Mouse (Mus musculus) heart, embryonic 14.5 days (tissue): ENCODE measurements at regions not wholly inside any gene's neighbourhood (a gene's known extent, or its start where the extent isn't known, plus 50 kb on each side); places are given as distances from the start of the nearest gene placed in this dataset.
A peak's percentile ranks its signal among the peaks of the same experiment; 100 is the strongest.

ENCODE experiments used
- ATAC-seq: fragments of 200-750 bp; cut with Nextera tagmentation; 2 replicates; pipeline ENCODE4 v1.8.0; 2017; ENCODE audit warnings: low read depth, moderate TSS enrichment; ENCODE audit not compliant: insufficient number of reproducible peaks, insufficient read depth, low FRiP score
- H3K27ac ChIP-seq, 2 experiments: fragments of 200-500 bp in 1 of 2; fragments of 300-500 bp in 1 of 2; sonication (generic) in 1 of 2; replicated peaks in 1 of 2; 2 replicates each; pipeline ENCODE4 v1.5.1; 2012 to 2014; ENCODE audit warnings: low read depth in 2 of 2, low read length in 2 of 2, control low read depth in 1 of 2, mild to moderate bottlenecking in 1 of 2, mixed read lengths in 1 of 2; ENCODE audit not compliant: control insufficient read depth in 1 of 2, insufficient read depth in 1 of 2
- H3K27me3 ChIP-seq: fragments of 300-500 bp; sonication (generic); 2 replicates; pipeline ENCODE4 v1.6.1; 2014; ENCODE audit warnings: mild to moderate bottlenecking, low read length, control low read depth; ENCODE audit not compliant: control insufficient read depth, insufficient read depth
- H3K36me3 ChIP-seq: fragments of 300-500 bp; sonication (generic); 2 replicates; pipeline ENCODE4 v1.6.1; 2014; ENCODE audit warnings: mild to moderate bottlenecking, control low read depth, low read length, mixed read lengths; ENCODE audit not compliant: control insufficient read depth, insufficient read depth
- H3K4me1 ChIP-seq, 2 experiments: fragments of 200-500 bp in 1 of 2; fragments of 300-500 bp in 1 of 2; sonication (generic) in 1 of 2; 2 replicates each; pipeline ENCODE4 v1.6.1; 2012 to 2014; ENCODE audit warnings: low read length in 2 of 2, control low read depth in 1 of 2, mixed read lengths in 1 of 2; ENCODE audit not compliant: control insufficient read depth in 2 of 2, insufficient read depth in 2 of 2
- H3K4me2 ChIP-seq: fragments of 300-500 bp; sonication (generic); 2 replicates; pipeline ENCODE4 v1.6.1; 2014; ENCODE audit warnings: mild to moderate bottlenecking, low read length
- H3K4me3 ChIP-seq, 2 experiments: fragments of 200-500 bp in 1 of 2; fragments of 300-500 bp in 1 of 2; sonication (generic) in 1 of 2; 2 replicates each; pipeline ENCODE4 v1.5.1; 2012 to 2014; ENCODE audit warnings: low read length in 2 of 2, mild to moderate bottlenecking in 2 of 2, control low read depth in 1 of 2, low read depth in 1 of 2, moderate library complexity in 1 of 2; ENCODE audit not compliant: control insufficient read depth in 1 of 2, insufficient read depth in 1 of 2
- H3K9ac ChIP-seq: fragments of 300-500 bp; sonication (generic); 2 replicates; pipeline ENCODE4 v1.6.1; 2014; ENCODE audit warnings: mild to moderate bottlenecking, low read length
- H3K9me3 ChIP-seq: fragments of 300-500 bp; sonication (generic); 2 replicates; pipeline ENCODE4 v1.6.1; 2016; ENCODE audit warnings: low read length, control low read depth; ENCODE audit not compliant: control insufficient read depth
- WGBS: fragments of 180-500 bp; shearing (Covaris S2); extraction: QIAGEN DNeasy Blood & Tissue Kit; methylation state at CpG from one replicate; pipeline ENCODE4 v1.1.7; 2014; 5-methylcytosine and 5-hydroxymethylcytosine counted together

DNA sequence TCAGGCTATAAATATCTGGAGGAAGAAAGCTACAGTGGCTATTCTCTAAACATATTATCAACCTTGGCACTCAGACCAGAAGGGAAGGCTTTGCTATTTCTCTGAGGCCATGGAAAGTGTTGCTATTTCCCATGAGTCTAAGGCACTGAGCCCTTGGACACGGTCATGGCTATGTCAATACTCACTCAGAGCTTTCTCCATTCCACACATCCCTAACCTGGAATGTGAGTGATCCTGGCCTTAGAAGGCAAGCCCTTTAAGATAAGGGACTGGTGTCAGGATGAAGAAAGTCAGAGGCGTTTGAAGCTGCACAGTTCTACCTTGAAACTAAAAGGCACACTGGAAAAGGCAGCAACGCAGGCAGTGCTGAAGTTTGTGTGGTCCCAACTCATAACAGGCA, 478.3 kb downstream of the Rps29 start:
- Histone ChIP-seq H3K4me2 (no peak overlapping the region), H3K36me3 (no peaks in the 10 kb centered on the region), H3K9ac (no peak overlapping the region), H3K9me3 (no peaks in the 10 kb centered on the region), H3K4me1 (0 out of 4 replicates have a peak, but pooled peaks cover 0 to 3% of the 10 kb centered on the region in 2 experiments), H3K27me3 (no peaks in the 10 kb centered on the region), H3K4me3 (no peak overlapping the region), H3K27ac (peak overlapping the region; percentile 26 to 28; a peak in 1 of 4 replicates)
- WGBS = 17% methylated on average over 3 of the region's 3 CpGs
- no peak; the same call in 1 of the 2 replicates for ATAC-seq

DNA sequence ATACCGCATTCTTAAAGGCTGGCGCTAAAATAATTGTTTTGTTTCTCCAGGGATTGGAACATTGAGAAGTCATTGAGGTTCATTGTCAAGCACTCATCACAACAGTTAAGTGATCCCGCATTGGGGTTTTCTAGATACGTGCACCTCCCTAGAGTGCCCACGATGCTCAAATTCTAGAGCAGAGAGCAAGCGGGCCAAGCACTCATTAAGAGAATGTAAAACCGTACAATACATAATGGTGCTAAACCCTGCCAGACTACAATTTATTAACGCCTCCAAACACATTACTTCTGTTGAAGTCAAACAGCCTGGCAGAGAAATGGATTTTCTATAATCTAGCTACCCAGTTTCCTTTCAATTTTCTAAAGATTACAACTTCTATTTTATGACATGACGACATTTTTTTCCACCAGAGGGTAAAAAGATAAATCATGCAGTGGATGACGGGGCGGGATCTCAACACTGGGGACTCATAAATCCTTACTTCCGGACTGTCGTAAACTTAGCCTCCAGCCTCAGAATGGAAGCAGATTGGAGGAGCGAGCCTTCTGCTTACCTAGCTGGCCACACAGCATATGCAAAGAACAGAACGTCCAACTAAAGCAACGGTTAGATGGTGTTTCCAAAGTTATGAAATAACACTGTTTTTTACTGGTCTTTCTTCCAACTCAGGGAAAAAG, 482.8 kb downstream of the Rps29 start:
- Histone ChIP-seq H3K27ac (no peak overlapping the region), H3K9me3 (no peaks in the 10 kb centered on the region), H3K27me3 (no peaks in the 10 kb centered on the region), H3K4me3 (no peak overlapping the region), H3K9ac (no peak overlapping the region), H3K4me1 (0 out of 4 replicates have a peak, but pooled peaks cover 0 to 3% of the 10 kb centered on the region in 2 experiments), H3K36me3 (no peaks in the 10 kb centered on the region), H3K4me2 (no peak overlapping the region)
- no peak for ATAC-seq
- 85% methylated on average over 16 of the region's 16 CpGs for WGBS

DNA sequence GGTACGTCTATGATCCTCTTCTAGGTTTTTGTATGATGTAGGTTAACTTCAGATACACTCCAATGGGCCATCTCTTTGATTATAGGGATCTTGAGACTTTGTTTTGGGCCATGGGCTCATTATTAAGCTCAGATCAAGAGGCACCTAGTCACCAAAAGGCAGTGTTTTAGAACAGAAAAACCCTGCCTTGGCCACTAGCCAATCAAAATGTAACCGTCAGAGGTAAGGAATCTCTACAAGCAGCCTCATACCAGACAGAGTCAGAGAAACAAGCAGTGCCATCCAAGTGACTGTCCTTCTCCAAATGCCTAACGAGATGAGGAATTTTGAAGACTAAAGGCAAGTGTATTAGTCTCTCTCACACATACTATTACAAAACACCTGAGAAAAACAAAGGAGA, 487.0 kb downstream of the Rps29 start:
- WGBS = 65% methylated on average over 3 of the region's 3 CpGs

DNA sequence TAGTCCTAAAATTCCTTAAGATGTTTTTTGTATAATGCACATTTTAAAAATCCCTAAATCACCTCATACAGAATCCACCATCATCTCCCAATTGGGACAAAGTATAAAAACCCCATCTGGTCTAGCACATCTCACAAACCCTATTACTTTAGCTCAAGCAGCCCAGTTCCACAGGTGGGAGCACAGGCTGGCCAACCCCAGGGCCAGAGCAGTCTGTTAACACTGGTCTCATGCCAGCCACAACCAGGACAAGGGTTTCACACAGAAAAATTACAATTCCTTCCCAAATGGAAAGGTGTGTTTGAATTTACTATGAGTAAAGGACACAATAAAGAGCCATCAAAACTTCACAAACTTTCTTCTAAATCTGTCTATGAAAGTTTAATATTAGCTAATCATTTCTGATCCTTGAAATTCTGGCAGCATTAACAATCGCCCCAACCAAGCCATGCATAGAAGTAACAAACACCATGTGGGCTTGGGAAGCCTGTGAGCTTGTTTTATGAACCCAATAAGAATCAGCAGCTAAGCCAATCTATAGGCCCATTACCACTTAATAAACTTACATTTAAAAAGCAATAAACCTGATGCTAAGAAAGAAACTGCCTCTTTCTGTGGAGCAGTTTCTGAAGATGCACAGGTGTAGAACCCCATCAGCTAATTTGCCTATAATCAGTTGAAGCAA, 512.9 kb downstream of the Rps29 start:
- Histone ChIP-seq H3K9me3 (no peaks in the 10 kb centered on the region), H3K36me3 (no peaks in the 10 kb centered on the region), H3K4me3 (no peak overlapping the region), H3K9ac (no peak overlapping the region), H3K4me2 (no peak overlapping the region), H3K27me3 (no peaks in the 10 kb centered on the region), H3K4me1 (no peaks in the 10 kb centered on the region), H3K27ac (no peak overlapping the region)
- WGBS = 79% methylated on average over 1 of the region's 1 CpGs
- no peak for ATAC-seq

More for the DNA sequence above, 487.0 kb downstream of the Rps29 start:
- no peak overlapping the region for H3K9ac ChIP-seq
- H3K27ac ChIP-seq = no peak overlapping the region
- H3K9me3 ChIP-seq = no peaks in the 10 kb centered on the region
- no peaks in the 10 kb centered on the region for H3K36me3 ChIP-seq
- no peak overlapping the region for H3K4me2 ChIP-seq
- ATAC-seq = no peak
- no peaks in the 10 kb centered on the region for H3K27me3 ChIP-seq
- H3K4me1 ChIP-seq = no peaks in the 10 kb centered on the region
- no peak overlapping the region for H3K4me3 ChIP-seq

DNA sequence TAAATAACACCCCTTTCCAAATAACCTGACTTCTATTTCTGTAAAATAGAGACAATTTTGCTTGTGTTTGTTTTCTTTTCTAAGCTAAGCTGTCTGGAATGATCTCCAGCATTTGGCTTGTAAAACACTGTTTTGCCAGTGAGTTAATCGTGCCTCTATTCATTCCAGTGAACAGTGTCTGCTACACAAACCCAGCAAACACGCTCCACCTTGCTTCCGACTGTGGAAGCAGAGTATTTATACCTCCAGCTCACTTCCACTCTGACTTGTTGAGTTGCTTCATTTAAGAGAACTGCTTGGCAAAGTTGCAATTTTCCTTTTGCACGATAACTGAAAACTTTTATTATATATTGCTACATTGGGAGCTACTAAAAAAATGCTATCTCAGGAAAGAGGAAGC, 515.3 kb downstream of the Rps29 start:
- Histone ChIP-seq H3K36me3 (no peaks in the 10 kb centered on the region), H3K9ac (no peak overlapping the region), H3K4me1 (no peaks in the 10 kb centered on the region), H3K27ac (no peak overlapping the region), H3K9me3 (no peaks in the 10 kb centered on the region), H3K4me2 (no peak overlapping the region), H3K4me3 (no peak overlapping the region), H3K27me3 (no peaks in the 10 kb centered on the region)
- 71% methylated on average over 4 of the region's 4 CpGs for WGBS
- no peak for ATAC-seq

DNA sequence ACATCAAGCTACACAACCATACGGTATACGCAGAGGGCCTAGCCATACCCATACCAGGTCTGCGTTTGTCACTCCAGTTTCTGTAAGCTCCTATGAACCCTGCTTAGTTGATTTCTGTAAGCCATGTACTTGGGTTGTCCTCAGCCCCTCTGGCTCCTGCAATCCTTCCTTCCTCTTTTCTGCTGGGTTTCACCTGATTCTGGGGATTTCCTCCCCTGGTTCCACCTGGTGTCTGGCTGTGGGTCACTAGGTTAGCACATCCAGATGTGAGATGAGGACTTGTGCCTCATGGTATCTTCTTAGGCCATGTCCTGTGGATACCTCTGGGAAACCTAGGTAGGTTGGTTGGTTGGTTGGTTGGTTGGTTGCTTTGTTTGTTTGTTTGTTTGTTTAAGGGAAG, 526.5 kb downstream of the Rps29 start:
- Histone ChIP-seq H3K27me3 (no peaks in the 10 kb centered on the region), H3K36me3 (no peaks in the 10 kb centered on the region), H3K27ac (no peak overlapping the region), H3K4me3 (no peak overlapping the region), H3K9ac (no peak overlapping the region), H3K4me1 (no peaks in the 10 kb centered on the region), H3K9me3 (no peaks in the 10 kb centered on the region), H3K4me2 (no peak overlapping the region)
- WGBS = 89% methylated on average over 3 of the region's 3 CpGs
- ATAC-seq = no peak

DNA sequence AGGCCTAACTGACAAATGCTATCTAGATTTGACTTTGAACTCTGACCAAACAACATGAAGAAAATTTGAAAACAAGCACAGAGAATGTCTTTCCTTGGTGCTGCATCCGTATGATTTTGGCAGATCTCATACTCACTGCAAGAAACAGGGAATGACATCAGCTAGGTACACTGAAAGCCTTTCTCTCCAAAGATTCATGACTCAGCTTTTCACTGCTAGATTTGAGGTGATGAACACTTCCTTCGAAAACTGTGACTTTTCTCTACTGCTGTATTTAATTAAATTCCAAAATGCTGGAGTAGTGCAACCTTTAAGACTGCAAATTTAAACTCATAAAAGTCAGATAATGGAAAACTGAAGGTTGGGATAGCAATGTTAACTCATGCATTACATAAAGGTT, 540.6 kb downstream of the Rps29 start:
- no peak overlapping the region for H3K9ac ChIP-seq
- no peaks in the 10 kb centered on the region for H3K27me3 ChIP-seq
- no peak overlapping the region for H3K4me3 ChIP-seq
- no peak overlapping the region for H3K27ac ChIP-seq
- H3K4me1 ChIP-seq = no peaks in the 10 kb centered on the region
- no peaks in the 10 kb centered on the region for H3K9me3 ChIP-seq
- no peaks in the 10 kb centered on the region for H3K36me3 ChIP-seq
- no peak overlapping the region for H3K4me2 ChIP-seq
- no peak for ATAC-seq
- 68% methylated on average over 2 of the region's 2 CpGs for WGBS
